Mouse (Mus musculus) heart, adult 2 months (tissue): ENCODE results near the gene Myo15. TPM values are rescaled to one million over a fixed set of nuclear protein-coding genes. Genes with fewer than 3 reads are reported as not detected.
"Not testable (repeated sequence)": the region's sequence is repeated elsewhere in the genome, so short reads cannot be mapped to it uniquely, and the experiment has no call there.

Source experiments
- DNase-seq, 2 experiments: peaks; one replicate each; pipeline ENCODE4 v3.0.0; 2021
- H3K27ac ChIP-seq: fragments of 200-600 bp; 2 replicates; pipeline ENCODE4 v1.8.1; 2022
- H3K27me3 ChIP-seq: fragments of 200-500 bp; 2 replicates; pipeline ENCODE4 v1.6.1; 2012; ENCODE audit warnings: mild to moderate bottlenecking, low read length, inconsistent platforms, mixed read lengths; ENCODE audit not compliant: control insufficient read depth, insufficient read depth
- H3K36me3 ChIP-seq: fragments of 200-500 bp; 2 replicates; pipeline ENCODE4 v1.6.1; 2012; ENCODE audit warnings: low read length, inconsistent platforms; ENCODE audit not compliant: control insufficient read depth, insufficient read depth
- H3K4me1 ChIP-seq: fragments of 200-500 bp; 2 replicates; pipeline ENCODE4 v1.6.1; 2011; ENCODE audit warnings: low read length; ENCODE audit not compliant: control insufficient read depth, insufficient read depth
- H3K4me3 ChIP-seq: fragments of 200-600 bp; 2 replicates; pipeline ENCODE4 v1.8.1; 2022
- H3K79me2 ChIP-seq: fragments of 200-500 bp; replicated peaks from 2 replicates; pipeline ENCODE4 v1.6.1; 2012; ENCODE audit warnings: mild to moderate bottlenecking, inconsistent platforms, low read length, moderate library complexity, mixed read lengths; ENCODE audit not compliant: control insufficient read depth, insufficient read depth
- H3K9ac ChIP-seq: fragments of 200-500 bp; 2 replicates; pipeline ENCODE4 v1.6.1; 2012; ENCODE audit warnings: low read depth, mild to moderate bottlenecking, control low read depth, inconsistent platforms, low read length, mixed read lengths
- CTCF ChIP-seq: fragments of 200-600 bp; IDR thresholded peaks from 2 replicates; pipeline ENCODE4 v1.8.1; 2022; ENCODE audit warnings: antibody characterized with exemption, mild to moderate bottlenecking, moderate library complexity
- EP300 ChIP-seq: fragments of 200-500 bp; IDR thresholded peaks from 2 replicates; pipeline ENCODE4 v1.6.1; 2011; ENCODE audit warnings: low read depth, low read length, control low read depth; ENCODE audit not compliant: insufficient read depth
- POLR2A ChIP-seq: fragments of 200-500 bp; IDR thresholded peaks from 2 replicates; pipeline ENCODE4 v1.6.1; 2011; ENCODE audit warnings: mild to moderate bottlenecking, low read depth, low read length, control low read depth; ENCODE audit not compliant: insufficient read depth
- WGBS: fragments of 180-500 bp; shearing (Covaris S2); methylation state at CpG from one replicate; pipeline ENCODE4 v1.1.7; 2018; 5-methylcytosine and 5-hydroxymethylcytosine counted together
- intact Hi-C: fragments of 180-260 bp; cut with DNase I; formaldehyde crosslinking; loops from one replicate; pipeline ENCODE4 v1.15.1; 2025
- polyA plus RNA-seq: library from polyadenylated mRNA; depleted of rRNA; stranded (reverse); fragments of >200 nt; gene quantifications from 2 replicates; pipeline ENCODE4 v1.2.3, GENCODE M21; 2012
- total RNA-seq, 2 experiments: library from RNA; stranded (reverse); gene quantifications; 2 replicates each; pipeline ENCODE4 v1.2.3; 2021

The Myo15 gene
- total and polyA plus RNA-seq, 3 experiments, result 0.03 to 0.06 (median 0.05) TPM

- H3K36me3 ChIP-seq, result no peaks in the 10 kb centered on the region
- H3K4me1 ChIP-seq, result no peaks in the 10 kb centered on the region
Measured at GRCm38 (mm10) chr11:60435133-60435532, 34.0 kb upstream of the Myo15 start.

GRCm38 (mm10) chr11:60436618-60437017, 32.5 kb upstream of the Myo15 start:
- H3K4me3 ChIP-seq, result no peak overlapping the region
- H3K36me3 ChIP-seq, result no peaks in the 10 kb centered on the region
- TF ChIP-seq EP300 (no peak), POLR2A (no peak), CTCF (no peak)
- H3K4me1 ChIP-seq, result no peaks in the 10 kb centered on the region
- intact Hi-C loops, result no loop called here
- no peak overlapping the region for H3K27ac ChIP-seq
- H3K27me3 ChIP-seq, result no peaks in the 10 kb centered on the region
- no peak overlapping the region for H3K9ac ChIP-seq
- 75% methylated on average over 3 of the region's 3 CpGs for WGBS
- DNase-seq, result no peak
- H3K79me2 ChIP-seq, result no peaks in the 10 kb centered on the region

More at GRCm38 (mm10) chr11:60435133-60435532, 34.0 kb upstream of the Myo15 start:
- no peak overlapping the region for H3K27ac ChIP-seq
- no peak for TF ChIP-seq EP300
- H3K9ac ChIP-seq, result no peak overlapping the region
- H3K27me3 ChIP-seq, result no peaks in the 10 kb centered on the region
- H3K79me2 ChIP-seq, result no peaks in the 10 kb centered on the region
- DNase-seq, result no peak
- 91% methylated on average over 1 of the region's 1 CpGs for WGBS
- intact Hi-C loops, result no loop called here
- no peak overlapping the region for H3K4me3 ChIP-seq

- H3K79me2 ChIP-seq, H3K36me3 ChIP-seq, H3K9ac ChIP-seq, intact Hi-C loops, H3K27me3 ChIP-seq, H3K27ac ChIP-seq, H3K4me1 ChIP-seq, H3K4me3 ChIP-seq, DNase-seq: not testable (repeated sequence)
- 52% methylated on average over 1 of the region's 1 CpGs for WGBS
Measured at GRCm38 (mm10) chr11:60439621-60440020, 29.5 kb upstream of the Myo15 start.

- Histone ChIP-seq H3K36me3 (no peaks in the 10 kb centered on the region), H3K27ac (no peak overlapping the region), H3K9ac (no peak overlapping the region), H3K27me3 (no peaks in the 10 kb centered on the region), H3K4me3 (no peak overlapping the region), H3K4me1 (no peaks in the 10 kb centered on the region), H3K79me2 (no peaks in the 10 kb centered on the region)
- intact Hi-C loops, result no loop called here
- 62% methylated on average over 7 of the region's 7 CpGs for WGBS
- TF ChIP-seq CTCF, result no peak
- no peak for TF ChIP-seq POLR2A
- TF ChIP-seq EP300, result no peak
- no peak for DNase-seq
Measured at GRCm38 (mm10) chr11:60440176-60440575, 29.0 kb upstream of the Myo15 start.

GRCm38 (mm10) chr11:60442896-60443295, 26.2 kb upstream of the Myo15 start:
- H3K9ac ChIP-seq, result no peak overlapping the region
- no peaks in the 10 kb centered on the region for H3K36me3 ChIP-seq
- H3K79me2 ChIP-seq, result no peaks in the 10 kb centered on the region
- H3K27ac ChIP-seq, result no peak overlapping the region
- intact Hi-C loops, result no loop called here
- 80% methylated on average over 6 of the region's 6 CpGs for WGBS
- H3K27me3 ChIP-seq, result no peaks in the 10 kb centered on the region
- no peak overlapping the region for H3K4me3 ChIP-seq
- no peaks in the 10 kb centered on the region for H3K4me1 ChIP-seq
- TF ChIP-seq CTCF, result no peak
- TF ChIP-seq EP300, result no peak
- TF ChIP-seq POLR2A, result no peak
- DNase-seq, result no peak

- 87% methylated on average over 4 of the region's 4 CpGs for WGBS
- intact Hi-C loops, result no loop called here
- Histone ChIP-seq H3K27ac (no peak overlapping the region), H3K4me3 (no peak overlapping the region), H3K4me1 (no peaks in the 10 kb centered on the region), H3K36me3 (no peaks in the 10 kb centered on the region), H3K27me3 (no peaks in the 10 kb centered on the region), H3K9ac (no peak overlapping the region), H3K79me2 (no peaks in the 10 kb centered on the region)
- no peak for TF ChIP-seq POLR2A
- TF ChIP-seq CTCF, result no peak
- no peak for TF ChIP-seq EP300
- no peak for DNase-seq
Measured at GRCm38 (mm10) chr11:60444007-60444406, 25.1 kb upstream of the Myo15 start.
